Mouse (Mus musculus) yolk sac, embryonic 10.5 days (tissue): ENCODE measurements around the gene Pde4d.

Source experiments
- DNase-seq: peaks from one replicate; pipeline ENCODE4 v3.0.0-alpha.2; 2017; ENCODE audit warnings: low spot score

The Pde4d gene

GRCm38 (mm10) chr13:109239296-109239695 is 789.5 kb downstream of the Pde4d start:
- no peak for DNase-seq

- no peak for DNase-seq
These were observed 792.8 kb downstream of the Pde4d start for GRCm38 (mm10) chr13:109242456-109243050.

GRCm38 (mm10) chr13:109243160-109243559 is 793.4 kb downstream of the Pde4d start:
- no peak for DNase-seq

- no peak for DNase-seq
These were observed 797.3 kb downstream of the Pde4d start for GRCm38 (mm10) chr13:109247061-109247460.

- no peak for DNase-seq
These were observed 799.6 kb downstream of the Pde4d start for GRCm38 (mm10) chr13:109249315-109249714.

- no peak for DNase-seq
These were observed 805.9 kb downstream of the Pde4d start for GRCm38 (mm10) chr13:109255634-109256033.

- peak; percentile 82 for DNase-seq
These were observed 810.6 kb downstream of the Pde4d start for GRCm38 (mm10) chr13:109260220-109260795.

- DNase-seq = no peak
These were observed 811.2 kb downstream of the Pde4d start for GRCm38 (mm10) chr13:109260796-109261516.

- DNase-seq = no peak
These were observed 812.0 kb downstream of the Pde4d start for GRCm38 (mm10) chr13:109261642-109262220.

- DNase-seq = no peak
These were observed 812.8 kb downstream of the Pde4d start for GRCm38 (mm10) chr13:109262501-109262900.

GRCm38 (mm10) chr13:109263833-109264232 is 814.1 kb downstream of the Pde4d start:
- DNase-seq = no peak

- no peak for DNase-seq
These were observed 818.5 kb downstream of the Pde4d start for GRCm38 (mm10) chr13:109268253-109268652.

GRCm38 (mm10) chr13:109268659-109269322 is 819.0 kb downstream of the Pde4d start:
- no peak for DNase-seq

- no peak for DNase-seq
These were observed 825.1 kb downstream of the Pde4d start for GRCm38 (mm10) chr13:109274869-109275268.

- no peak for DNase-seq
These were observed 828.0 kb downstream of the Pde4d start for GRCm38 (mm10) chr13:109277792-109278191.

GRCm38 (mm10) chr13:109278504-109278912 is 828.8 kb downstream of the Pde4d start:
- DNase-seq = peak; percentile 8

- no peak for DNase-seq
These were observed 829.5 kb downstream of the Pde4d start for GRCm38 (mm10) chr13:109279211-109279610.

GRCm38 (mm10) chr13:109280433-109280832 is 830.7 kb downstream of the Pde4d start:
- no peak for DNase-seq

GRCm38 (mm10) chr13:109287465-109287864 is 837.7 kb downstream of the Pde4d start:
- DNase-seq = no peak

- DNase-seq = no peak
These were observed 841.2 kb downstream of the Pde4d start for GRCm38 (mm10) chr13:109290922-109291321.

GRCm38 (mm10) chr13:109293011-109293410 is 843.3 kb downstream of the Pde4d start:
- no peak for DNase-seq

GRCm38 (mm10) chr13:109296347-109297037 is 846.7 kb downstream of the Pde4d start:
- no peak for DNase-seq
